Mouse (Mus musculus) cerebellum, adult 2 months (tissue): ENCODE results near the gene Srxn1. TPM values are rescaled to one million over a fixed set of nuclear protein-coding genes. Genes with fewer than 3 reads are reported as not detected.

Source experiments
- DNase-seq, 2 experiments: peaks; one replicate each; pipeline ENCODE4 v3.0.0; 2021
- H3K27ac ChIP-seq: fragments of 200-500 bp; 2 replicates; pipeline ENCODE4 v1.5.1; 2012; ENCODE audit warnings: low read length, control low read depth, inconsistent platforms; ENCODE audit not compliant: insufficient read depth
- H3K27me3 ChIP-seq: fragments of 200-500 bp; 2 replicates; pipeline ENCODE4 v1.6.1; 2012; ENCODE audit warnings: inconsistent platforms, mild to moderate bottlenecking, low read length, moderate library complexity; ENCODE audit not compliant: control insufficient read depth, insufficient read depth
- H3K4me1 ChIP-seq: fragments of 200-500 bp; 2 replicates; pipeline ENCODE4 v1.6.1; 2011; ENCODE audit warnings: low read length; ENCODE audit not compliant: control insufficient read depth, insufficient read depth
- H3K4me3 ChIP-seq: fragments of 200-500 bp; replicated peaks from 2 replicates; pipeline ENCODE3; 2011; ENCODE audit warnings: mild to moderate bottlenecking, low read depth, low read length, control low read depth; ENCODE audit not compliant: insufficient read depth
- CTCF ChIP-seq: fragments of 200-500 bp; IDR thresholded peaks from 2 replicates; pipeline ENCODE4 v1.5.1; 2011; ENCODE audit warnings: low read depth, mild to moderate bottlenecking, control low read depth, low read length, moderate library complexity, borderline replicate concordance; ENCODE audit not compliant: insufficient read depth
- POLR2A ChIP-seq: fragments of 200-500 bp; IDR thresholded peaks from 2 replicates; pipeline ENCODE4 v1.6.1; 2011; ENCODE audit warnings: low read length, control low read depth, borderline replicate concordance; ENCODE audit not compliant: insufficient read depth
- WGBS: fragments of 180-500 bp; shearing (Covaris S2); methylation state at CpG from one replicate; pipeline ENCODE4 v1.1.7; 2018; 5-methylcytosine and 5-hydroxymethylcytosine counted together
- polyA plus RNA-seq: library from polyadenylated mRNA; depleted of rRNA; stranded (reverse); fragments of >200 nt; gene quantifications from 2 replicates; pipeline ENCODE4 v1.2.3, GENCODE M21; 2012

The Srxn1 gene
- polyA plus RNA-seq, 1 experiment = 138 TPM

DNA sequence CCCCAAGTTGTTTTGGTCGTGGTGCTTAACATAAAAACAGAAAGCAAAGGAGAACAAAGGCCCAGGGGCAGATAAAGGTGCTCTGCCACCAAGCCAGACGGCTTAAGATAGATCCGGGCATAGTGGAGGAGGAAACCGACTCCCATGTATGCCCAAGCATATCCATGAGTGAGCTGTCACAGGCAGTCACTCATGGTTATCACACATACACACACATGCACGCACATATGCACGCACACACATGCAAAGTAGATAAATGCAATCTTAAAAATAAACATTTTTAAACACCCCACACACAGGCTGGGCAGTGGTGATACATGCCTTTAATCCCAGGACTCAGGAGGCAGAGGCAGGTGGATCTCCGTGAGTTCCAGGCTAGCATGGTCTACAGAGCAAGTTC, 12.4 kb downstream of the Srxn1 start:
- no peak overlapping the region for H3K4me3 ChIP-seq
- peaks cover 17% of the 10 kb centered on the region for H3K4me1 ChIP-seq
- no peaks in the 10 kb centered on the region; the same call in 1 of the 2 replicates for H3K27me3 ChIP-seq
- H3K27ac ChIP-seq = no peak overlapping the region
- no peak for TF ChIP-seq CTCF
- TF ChIP-seq POLR2A = no peak
- 95% methylated on average over 7 of the region's 7 CpGs for WGBS
- DNase-seq = no peak

DNA sequence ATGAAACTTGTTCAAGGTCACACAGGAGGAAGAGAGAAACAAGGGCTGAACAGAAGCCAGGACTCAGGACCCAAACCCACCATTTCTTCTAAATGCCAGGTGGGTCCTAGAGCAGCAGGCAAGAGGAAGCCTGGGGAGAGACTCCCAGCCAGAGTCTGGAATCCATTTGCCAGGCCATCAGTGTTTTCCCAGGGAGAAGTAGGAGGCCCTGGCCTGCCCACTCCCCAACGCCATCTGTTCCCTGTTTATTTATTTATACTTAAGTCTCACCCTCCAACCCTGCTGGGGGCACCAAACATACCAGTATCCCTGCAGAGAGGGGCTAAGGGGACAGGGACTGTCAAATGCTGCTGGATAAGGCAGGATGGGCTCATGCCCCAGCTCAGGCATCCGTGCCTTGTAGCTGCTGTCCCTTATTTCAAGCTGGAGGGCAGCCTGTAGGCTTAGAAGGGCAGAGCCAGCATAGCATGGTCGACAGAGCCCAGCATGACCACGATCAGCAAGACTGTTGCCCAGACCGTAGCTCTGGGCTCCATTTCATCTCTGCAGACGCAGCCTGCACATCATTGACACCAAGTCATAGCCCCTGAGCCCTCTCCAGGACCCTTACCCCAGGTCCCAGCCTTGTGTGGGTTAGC, 14.0 kb downstream of the Srxn1 start:
- Histone ChIP-seq H3K4me1 (peaks cover 10% of the 10 kb centered on the region), H3K27ac (no peak overlapping the region), H3K27me3 (no peaks in the 10 kb centered on the region; the same call in 1 of the 2 replicates), H3K4me3 (no peak overlapping the region)
- 15% methylated on average over 6 of the region's 6 CpGs for WGBS
- DNase-seq = no peak
- no peak for TF ChIP-seq CTCF
- TF ChIP-seq POLR2A = no peak

DNA sequence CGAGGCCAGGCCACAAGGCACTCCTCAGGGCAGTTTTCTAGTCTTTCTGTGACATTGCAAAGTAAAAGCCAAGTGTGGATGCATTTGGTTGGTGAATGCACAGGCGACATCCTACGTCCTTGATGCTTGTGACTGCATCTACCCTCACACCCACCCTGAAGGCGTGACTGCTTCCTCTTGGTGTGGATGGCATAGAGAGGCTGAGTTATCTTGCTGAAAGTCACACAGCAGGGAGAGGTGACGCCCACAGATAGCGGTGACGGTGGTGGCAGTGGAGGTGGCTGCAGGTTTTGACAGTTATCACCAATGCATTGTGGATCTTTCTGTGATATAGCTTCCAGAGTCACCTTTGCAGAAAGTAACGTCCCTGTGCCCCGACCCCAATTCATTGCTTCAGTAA, 17.6 kb downstream of the Srxn1 start:
- no peak for DNase-seq

DNA sequence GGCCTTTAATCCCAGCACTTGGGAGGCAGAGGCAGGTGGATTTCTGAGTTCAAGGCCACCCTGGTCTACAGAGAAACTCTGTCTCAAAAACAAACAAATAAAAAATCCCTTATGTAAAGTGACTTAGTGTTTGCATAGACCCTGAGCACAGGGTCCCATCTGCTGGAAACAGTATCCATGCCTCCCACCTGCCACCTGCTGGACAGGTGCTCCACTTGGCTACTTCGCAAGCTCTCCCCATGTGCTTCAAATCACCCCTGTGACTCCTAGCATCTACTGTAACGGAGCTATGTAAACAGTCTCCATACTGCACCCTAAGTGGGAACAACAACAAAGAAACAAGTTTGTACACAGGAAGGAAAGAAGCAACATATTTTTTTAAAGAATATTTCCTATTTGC, 23.3 kb downstream of the Srxn1 start:
- Histone ChIP-seq H3K27ac (no peak overlapping the region), H3K27me3 (no peaks in the 10 kb centered on the region), H3K4me1 (no peaks in the 10 kb centered on the region; the same call in 1 of the 2 replicates), H3K4me3 (no peak overlapping the region)
- no peak for DNase-seq
- no peak for TF ChIP-seq POLR2A
- TF ChIP-seq CTCF = no peak
- WGBS = 60% methylated on average over 2 of the region's 2 CpGs

More for the DNA sequence above, 17.6 kb downstream of the Srxn1 start:
- H3K27ac ChIP-seq = no peak overlapping the region
- peaks cover 8% of the 10 kb centered on the region for H3K4me1 ChIP-seq
- H3K27me3 ChIP-seq = no peaks in the 10 kb centered on the region
- H3K4me3 ChIP-seq = no peak overlapping the region
- TF ChIP-seq POLR2A = no peak
- no peak for TF ChIP-seq CTCF
- WGBS = 88% methylated on average over 9 of the region's 9 CpGs

DNA sequence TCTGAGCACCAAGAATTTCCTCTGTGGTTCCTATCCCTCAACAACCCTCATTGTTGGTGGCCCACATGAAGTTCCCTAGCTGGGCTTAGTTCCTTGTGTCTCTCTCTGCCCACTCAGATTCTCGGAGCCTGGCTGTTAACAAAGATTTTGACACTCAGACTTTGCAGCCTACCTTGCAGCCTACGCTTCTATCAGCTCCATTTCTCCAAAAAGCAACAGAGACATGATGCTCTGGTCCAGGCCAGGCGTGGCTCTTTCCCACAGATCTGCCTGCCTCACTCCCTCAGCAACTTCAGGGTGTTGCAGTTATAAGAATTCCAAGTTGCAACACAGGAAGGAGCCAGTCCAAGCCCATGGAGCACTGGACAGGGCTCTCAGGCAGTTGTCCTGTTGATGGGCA, 24.5 kb downstream of the Srxn1 start:
- DNase-seq = no peak
- 88% methylated on average over 3 of the region's 3 CpGs for WGBS
- no peak overlapping the region for H3K4me3 ChIP-seq
- no peak overlapping the region for H3K27ac ChIP-seq
- TF ChIP-seq POLR2A = no peak
- no peak for TF ChIP-seq CTCF
- H3K4me1 ChIP-seq = no peaks in the 10 kb centered on the region; the same call in 1 of the 2 replicates
- no peaks in the 10 kb centered on the region for H3K27me3 ChIP-seq

DNA sequence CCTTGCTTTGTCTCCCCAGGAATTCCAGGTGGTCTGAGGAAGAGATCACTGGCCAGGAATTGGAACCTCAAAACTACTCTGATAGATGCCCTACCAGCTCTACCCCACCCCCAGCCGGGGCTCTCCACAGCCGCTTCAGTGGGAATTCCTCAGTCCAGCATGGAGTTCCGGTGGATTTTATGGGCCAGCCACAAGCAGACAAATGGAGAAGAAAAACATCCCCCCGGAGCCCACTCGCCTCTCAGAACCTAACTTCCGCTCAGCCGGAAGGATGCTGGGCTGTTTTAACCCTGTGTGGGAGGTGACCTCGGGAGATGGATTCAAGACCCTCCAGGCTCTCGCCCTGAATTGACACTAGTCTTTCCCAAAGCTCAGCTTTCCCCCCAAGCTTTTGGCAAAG, 26.7 kb downstream of the Srxn1 start:
- no peaks in the 10 kb centered on the region for H3K27me3 ChIP-seq
- TF ChIP-seq POLR2A (no peak), CTCF (no peak)
- DNase-seq = no peak
- no peak overlapping the region for H3K27ac ChIP-seq
- 53% methylated on average over 9 of the region's 9 CpGs for WGBS
- no peaks in the 10 kb centered on the region; the same call in 1 of the 2 replicates for H3K4me1 ChIP-seq
- no peak overlapping the region for H3K4me3 ChIP-seq

DNA sequence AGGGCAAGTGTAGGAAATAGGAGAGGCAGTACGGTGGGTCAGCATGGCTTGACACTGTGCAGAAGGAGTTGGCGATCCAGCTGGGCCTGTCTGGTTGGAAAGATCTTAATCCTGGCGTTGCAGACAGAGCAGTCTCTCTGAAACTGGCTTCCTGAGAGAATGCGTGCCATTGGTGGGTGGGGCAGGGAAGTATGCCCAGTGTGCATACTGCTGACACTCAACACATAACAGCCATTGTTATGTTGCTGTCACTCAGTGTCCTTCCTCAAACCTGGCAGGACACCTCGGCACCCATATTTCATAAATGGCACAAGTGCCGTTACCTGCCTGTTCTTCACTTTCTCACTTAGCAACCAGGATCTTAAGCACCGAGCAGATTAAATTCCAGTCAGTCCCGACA, 27.4 kb downstream of the Srxn1 start:
- Histone ChIP-seq H3K27ac (no peak overlapping the region), H3K4me3 (no peak overlapping the region), H3K27me3 (no peaks in the 10 kb centered on the region), H3K4me1 (no peaks in the 10 kb centered on the region; the same call in 1 of the 2 replicates)
- DNase-seq = no peak
- no peak for TF ChIP-seq POLR2A
- no peak for TF ChIP-seq CTCF
- 62% methylated on average over 8 of the region's 8 CpGs for WGBS
